Mouse (Mus musculus) stomach, postnatal 0 days (tissue): ENCODE measurements around the gene Gal3st2. TPM values are rescaled to one million over a fixed set of nuclear protein-coding genes. Genes with fewer than 3 reads are reported as not detected.
"Not testable (repeated sequence)": the region's sequence is repeated elsewhere in the genome, so short reads cannot be mapped to it uniquely, and the experiment has no call there.

Experiments used
- ATAC-seq: fragments of 200-750 bp; cut with Nextera tagmentation; 2 replicates; pipeline ENCODE4 v1.8.0; 2017; ENCODE audit not compliant: low FRiP score, low TSS enrichment
- DNase-seq: peaks from one replicate; pipeline ENCODE4 v3.0.0-alpha.2; 2016; ENCODE audit warnings: low spot score
- H3K27ac ChIP-seq: fragments of 300-500 bp; sonication (generic); replicated peaks from 2 replicates; pipeline ENCODE4 v1.5.1; 2014; ENCODE audit warnings: mild to moderate bottlenecking, control low read depth
- H3K27me3 ChIP-seq: fragments of 300-500 bp; sonication (generic); 2 replicates; pipeline ENCODE4 v1.6.1; 2014; ENCODE audit warnings: low read length; ENCODE audit not compliant: control insufficient read depth, insufficient read depth
- H3K36me3 ChIP-seq: fragments of 300-500 bp; sonication (generic); 2 replicates; pipeline ENCODE4 v1.6.1; 2014; ENCODE audit warnings: low read length, mixed read lengths; ENCODE audit not compliant: control insufficient read depth, insufficient read depth
- H3K4me1 ChIP-seq: fragments of 300-500 bp; sonication (generic); replicated peaks from 2 replicates; pipeline ENCODE4 v1.6.1; 2014; ENCODE audit warnings: antibody characterized with exemption; ENCODE audit not compliant: control insufficient read depth, insufficient read depth
- H3K4me2 ChIP-seq: fragments of 300-500 bp; sonication (generic); replicated peaks from 2 replicates; pipeline ENCODE4 v1.6.1; 2014; ENCODE audit warnings: low read depth, mild to moderate bottlenecking, control low read depth, moderate library complexity
- H3K4me3 ChIP-seq: fragments of 300-500 bp; sonication (generic); 2 replicates; pipeline ENCODE4 v1.5.1; 2014; ENCODE audit warnings: low read depth, low read length, control low read depth
- H3K9ac ChIP-seq: fragments of 300-500 bp; sonication (generic); 2 replicates; pipeline ENCODE4 v1.6.1; 2014; ENCODE audit warnings: mild to moderate bottlenecking, low read length, control low read depth, mixed read lengths
- H3K9me3 ChIP-seq: fragments of 300-500 bp; sonication (generic); 2 replicates; pipeline ENCODE4 v1.6.1; 2016; ENCODE audit warnings: low read length; ENCODE audit not compliant: control insufficient read depth
- CTCF ChIP-seq: IDR thresholded peaks from 2 replicates; pipeline ENCODE4 v1.5.1; 2016; ENCODE audit warnings: antibody characterized with exemption, low read depth, mild to moderate bottlenecking, moderate library complexity
- EP300 ChIP-seq: optimal IDR thresholded peaks from 2 replicates; pipeline ENCODE3; 2016; ENCODE audit warnings: antibody characterized with exemption
- WGBS: fragments of 180-500 bp; shearing (Covaris S2); extraction: QIAGEN DNeasy Blood & Tissue Kit; methylation state at CpG from one replicate; pipeline ENCODE4 v1.1.7; 2014; 5-methylcytosine and 5-hydroxymethylcytosine counted together
- polyA plus RNA-seq: library from polyadenylated mRNA; unstranded; fragments of >200 nt; fragmentation: Nextera tagmentation; extraction: Ambion mirVana; gene quantifications from 2 replicates; pipeline ENCODE4 v1.2.1, GENCODE M21; 2015

Gal3st2 gene
- polyA plus RNA-seq, 1 experiment from 2014 or later, result 0.08 TPM

DNA sequence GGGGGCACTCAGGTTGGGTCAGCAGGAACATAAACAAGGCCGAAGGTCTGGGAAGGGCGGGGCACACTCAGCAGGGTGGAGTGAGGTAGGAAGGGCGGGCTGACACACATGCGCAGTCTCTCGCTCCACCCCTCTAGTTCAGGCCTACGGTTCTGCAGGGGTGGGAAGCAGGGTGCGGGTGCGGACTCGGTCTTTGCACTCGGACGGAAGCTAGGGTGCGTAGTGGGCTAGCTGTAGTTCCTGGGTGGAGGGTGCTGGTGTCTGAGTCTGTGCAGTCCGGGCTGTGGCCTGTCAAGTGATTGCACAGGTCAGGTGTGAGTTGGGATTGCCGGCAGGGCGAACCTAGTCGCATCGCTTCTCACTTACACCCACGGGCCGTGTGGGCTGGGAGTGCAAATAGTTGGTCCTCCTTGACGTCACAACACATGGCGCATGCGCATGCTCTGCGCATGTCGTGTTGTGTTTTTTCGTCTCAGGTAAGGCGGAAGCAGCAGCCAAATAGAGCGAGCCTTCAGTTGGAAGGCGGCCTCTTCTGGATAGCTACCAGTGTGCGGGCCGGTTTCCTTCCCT is 35.9 kb upstream of the Gal3st2 start:
- peaks cover 3% of the 10 kb centered on the region; the same call in 1 of the 2 replicates for H3K36me3 ChIP-seq
- ATAC-seq (peak; percentile 98), DNase-seq (peak; percentile 96)
- peak overlapping the region; percentile 70 for H3K9ac ChIP-seq
- H3K4me2 ChIP-seq, result peak overlapping the region; percentile 72
- peaks cover 3% of the 10 kb centered on the region; the same call in 1 of the 2 replicates for H3K4me1 ChIP-seq
- no peaks in the 10 kb centered on the region for H3K27me3 ChIP-seq
- TF ChIP-seq EP300, result no peak
- peak; percentile 59 for TF ChIP-seq CTCF
- peak overlapping the region; percentile 97 for H3K27ac ChIP-seq
- under 1% methylated on average over 29 of the region's 30 CpGs for WGBS
- H3K9me3 ChIP-seq, result no peaks in the 10 kb centered on the region
- peak overlapping the region; percentile 50 for H3K4me3 ChIP-seq

DNA sequence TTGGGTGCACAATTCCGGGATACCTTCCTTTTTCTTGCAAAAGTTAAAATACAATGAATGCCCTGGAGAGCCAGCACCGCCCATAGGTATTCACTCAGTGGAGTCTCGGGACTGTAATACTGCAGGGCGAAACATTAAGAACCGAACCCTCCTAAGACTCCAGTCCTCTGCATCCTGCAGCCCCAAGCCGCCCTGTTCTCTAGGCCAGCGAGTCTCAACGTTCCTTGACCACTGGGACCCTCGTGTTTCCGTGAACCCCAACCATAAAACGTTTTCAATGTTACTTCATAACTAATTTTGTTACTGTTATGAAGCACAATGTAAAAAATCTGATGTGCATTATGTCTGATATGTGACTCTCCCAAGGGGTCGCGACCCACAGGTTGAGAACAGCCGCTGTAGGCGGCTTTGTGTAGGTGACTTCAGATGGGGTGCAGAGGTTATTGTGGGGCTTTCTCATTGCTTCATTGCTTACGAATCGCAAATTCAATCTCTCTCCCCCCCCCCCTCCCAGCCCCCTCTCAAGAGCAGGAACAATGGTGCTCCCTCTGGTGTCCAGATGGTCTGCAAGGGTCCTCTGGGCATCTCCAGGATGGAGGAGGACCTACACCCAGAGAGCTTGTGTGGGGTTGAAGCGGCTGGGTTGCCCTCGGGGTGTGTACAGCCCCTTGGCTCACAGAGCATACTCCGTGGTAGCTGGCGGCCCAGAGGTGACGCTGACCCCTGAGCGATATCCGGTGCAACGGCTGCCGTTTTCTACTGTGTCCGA is 35.2 kb upstream of the Gal3st2 start:
- Histone ChIP-seq H3K4me2 (peak overlapping the region; percentile 72), H3K36me3 (peaks cover 3% of the 10 kb centered on the region; the same call in 1 of the 2 replicates), H3K9ac (peak overlapping the region; percentile 70), H3K9me3 (no peaks in the 10 kb centered on the region), H3K27ac (peak overlapping the region; percentile 97), H3K4me3 (peak overlapping the region; percentile 50), H3K27me3 (no peaks in the 10 kb centered on the region), H3K4me1 (peaks cover 3% of the 10 kb centered on the region; the same call in 1 of the 2 replicates)
- no peak for DNase-seq
- ATAC-seq, result 0 out of 2 replicates have a peak, but pooled peaks have one; percentile 36
- TF ChIP-seq CTCF (peak; percentile 47), EP300 (no peak)
- 38% methylated on average over 27 of the region's 27 CpGs for WGBS

DNA sequence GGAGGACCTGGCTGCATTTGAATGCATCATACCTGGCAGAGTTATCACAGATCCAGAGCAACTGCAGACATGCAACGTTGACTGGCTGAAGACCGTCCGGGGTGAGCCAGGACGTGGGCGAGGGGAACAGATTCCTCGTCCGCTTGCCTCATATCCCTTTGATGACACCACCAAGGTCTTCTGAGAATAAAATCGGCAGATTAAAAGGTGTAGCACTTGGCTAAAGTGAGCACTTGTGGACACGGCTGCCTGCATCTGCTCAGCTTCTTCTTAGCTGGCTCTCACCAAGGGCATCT is 34.6 kb upstream of the Gal3st2 start:
- H3K27ac ChIP-seq, result no peak overlapping the region
- ATAC-seq (no peak), DNase-seq (no peak)
- H3K4me2 ChIP-seq, result no peak overlapping the region
- peaks cover under 1% of the 10 kb centered on the region; the same call in 1 of the 2 replicates for H3K36me3 ChIP-seq
- H3K4me3 ChIP-seq, result no peak overlapping the region
- TF ChIP-seq CTCF (no peak), EP300 (no peak)
- peaks cover 3% of the 10 kb centered on the region; the same call in 1 of the 2 replicates for H3K4me1 ChIP-seq
- H3K9me3 ChIP-seq, result no peaks in the 10 kb centered on the region
- peak overlapping the region; percentile 2; the same call in 1 of the 2 replicates for H3K9ac ChIP-seq
- no peaks in the 10 kb centered on the region for H3K27me3 ChIP-seq
- WGBS, result 90% methylated on average over 9 of the region's 9 CpGs

DNA sequence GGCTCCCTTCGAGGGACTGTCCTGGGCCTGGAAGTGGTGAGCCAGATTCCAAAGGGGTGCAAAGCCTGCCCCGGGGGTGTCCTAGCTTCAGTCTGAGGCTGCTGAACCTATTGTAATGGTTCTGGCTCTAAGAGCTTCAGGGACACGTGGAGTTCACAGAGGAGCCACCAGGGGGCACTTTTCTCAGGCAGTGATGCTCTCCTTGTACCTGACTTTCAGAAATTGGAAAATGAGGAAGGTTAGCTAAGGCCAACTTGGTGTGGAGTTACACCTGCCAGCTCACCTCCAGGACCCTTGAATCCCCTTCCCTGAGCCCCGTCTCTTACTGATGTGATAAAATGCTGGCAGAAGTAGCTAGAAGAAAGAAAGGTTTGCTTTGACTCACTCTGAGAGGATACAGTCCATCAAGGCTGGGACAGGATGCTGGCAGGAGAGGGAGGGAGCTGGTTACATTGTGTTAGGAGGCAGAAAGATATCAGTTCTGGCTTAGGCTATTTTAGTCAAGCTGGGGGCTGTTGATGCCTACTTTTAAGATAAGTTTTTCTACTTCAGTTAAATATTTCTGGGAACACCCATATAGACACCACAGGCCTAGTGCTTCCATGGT is 28.2 kb upstream of the Gal3st2 start:
- not testable (repeated sequence) for H3K4me2 ChIP-seq, H3K4me3 ChIP-seq, H3K27ac ChIP-seq, H3K4me1 ChIP-seq, H3K9ac ChIP-seq, H3K36me3 ChIP-seq, DNase-seq, H3K9me3 ChIP-seq, ATAC-seq, H3K27me3 ChIP-seq
- peak; percentile 41 for TF ChIP-seq CTCF
- WGBS, result 55% methylated on average over 2 of the region's 4 CpGs

DNA sequence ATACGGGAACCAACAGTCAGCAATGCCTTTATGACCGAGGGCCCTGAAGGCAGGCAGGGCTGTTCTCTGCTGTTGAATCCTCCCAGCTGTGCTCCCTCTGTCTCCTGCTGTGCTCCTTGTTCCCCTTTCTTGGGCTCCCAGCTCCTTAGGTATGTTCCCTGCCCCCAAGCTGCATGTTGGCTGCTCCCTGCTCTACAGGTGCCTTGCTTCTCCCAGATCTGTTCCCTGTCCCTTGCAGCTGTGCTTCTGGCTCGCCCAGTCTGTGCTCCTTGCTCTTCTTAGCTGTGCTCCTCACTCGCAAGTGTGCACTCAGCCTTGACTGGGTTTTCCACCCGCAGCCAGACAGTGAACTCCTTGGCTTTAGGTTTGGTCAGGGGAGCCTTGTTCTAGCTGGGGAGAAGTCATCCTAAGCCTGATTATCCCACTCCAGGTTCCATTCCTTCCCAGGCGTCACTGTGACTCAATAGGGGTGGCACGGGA is 26.4 kb upstream of the Gal3st2 start:
- ATAC-seq (no peak), DNase-seq (no peak)
- Histone ChIP-seq H3K4me2 (no peak overlapping the region), H3K36me3 (peaks cover 7% of the 10 kb centered on the region), H3K4me3 (no peak overlapping the region), H3K9me3 (no peaks in the 10 kb centered on the region), H3K27ac (no peak overlapping the region), H3K9ac (no peak overlapping the region), H3K4me1 (no peaks in the 10 kb centered on the region), H3K27me3 (no peaks in the 10 kb centered on the region)
- WGBS, result 83% methylated on average over 7 of the region's 7 CpGs
- TF ChIP-seq CTCF, result no peak
- no peak for TF ChIP-seq EP300

DNA sequence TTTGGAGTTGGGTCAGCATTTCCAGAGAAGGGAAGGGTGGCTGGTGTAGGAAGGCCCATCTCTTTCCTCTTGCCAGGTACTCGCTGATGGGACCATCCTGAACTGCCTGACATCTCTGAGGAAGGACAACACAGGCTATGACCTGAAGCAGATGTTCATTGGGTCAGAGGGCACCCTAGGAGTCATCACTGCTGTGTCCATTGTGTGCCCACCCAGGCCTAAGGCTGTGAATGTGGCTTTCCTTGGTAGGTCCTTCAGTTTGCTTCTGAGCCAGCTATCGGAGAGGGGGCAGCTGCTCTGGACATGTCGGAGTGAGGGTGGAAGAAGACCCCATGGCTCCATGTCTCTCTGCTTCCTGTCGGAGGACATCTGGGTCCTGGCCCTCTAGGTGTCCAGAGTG is 25.9 kb upstream of the Gal3st2 start:
- H3K9ac ChIP-seq, result no peak overlapping the region
- no peaks in the 10 kb centered on the region for H3K4me1 ChIP-seq
- TF ChIP-seq EP300, result no peak
- TF ChIP-seq CTCF, result no peak
- no peaks in the 10 kb centered on the region for H3K9me3 ChIP-seq
- no peak for ATAC-seq
- H3K36me3 ChIP-seq, result peaks cover 7% of the 10 kb centered on the region
- H3K4me2 ChIP-seq, result no peak overlapping the region
- no peaks in the 10 kb centered on the region for H3K27me3 ChIP-seq
- WGBS, result 88% methylated on average over 4 of the region's 4 CpGs
- H3K27ac ChIP-seq, result no peak overlapping the region
- no peak for DNase-seq
- H3K4me3 ChIP-seq, result no peak overlapping the region
